Mouse (Mus musculus): ENCODE results near the gene Jazf1.

Jazf1 gene

DNA sequence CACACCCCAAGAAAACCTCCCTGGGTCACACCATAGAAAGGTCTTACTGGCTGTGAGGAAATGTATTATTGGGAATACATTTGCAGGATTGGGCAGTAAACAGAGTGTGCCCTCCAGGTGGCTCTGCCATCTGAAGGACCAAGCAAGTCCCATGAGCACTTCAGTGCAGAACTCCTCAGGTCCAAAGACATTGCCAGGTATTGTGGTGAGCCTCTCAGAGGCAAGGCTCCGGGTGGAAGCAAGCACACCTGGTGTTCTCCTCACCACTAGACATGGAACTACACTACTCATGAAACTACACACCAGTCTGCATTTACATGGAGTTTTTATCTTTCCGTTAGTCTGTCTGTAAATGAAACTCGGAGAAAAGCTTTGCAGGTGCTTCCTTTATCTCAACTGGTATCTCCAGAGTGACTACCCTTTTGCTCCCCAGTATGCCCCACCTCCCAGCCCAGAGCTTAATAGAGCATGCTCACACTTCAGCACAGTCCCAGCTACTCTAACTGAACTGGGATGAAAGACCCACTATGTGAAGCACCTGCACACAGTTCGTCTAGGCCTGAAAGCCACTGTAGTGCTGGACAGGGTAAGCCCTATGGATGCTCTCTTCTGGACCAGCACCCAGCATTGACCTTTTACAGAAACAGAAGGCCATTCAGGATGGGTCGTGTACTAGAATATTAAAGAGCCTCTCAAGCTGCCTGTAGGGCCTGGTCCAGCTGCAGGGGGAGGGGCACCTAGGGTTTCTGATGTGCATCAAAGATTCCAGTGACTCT lies 156.1 kb downstream of the Jazf1 start:
- no peak for DNase-seq (ENCODE audit: low spot score)

DNA sequence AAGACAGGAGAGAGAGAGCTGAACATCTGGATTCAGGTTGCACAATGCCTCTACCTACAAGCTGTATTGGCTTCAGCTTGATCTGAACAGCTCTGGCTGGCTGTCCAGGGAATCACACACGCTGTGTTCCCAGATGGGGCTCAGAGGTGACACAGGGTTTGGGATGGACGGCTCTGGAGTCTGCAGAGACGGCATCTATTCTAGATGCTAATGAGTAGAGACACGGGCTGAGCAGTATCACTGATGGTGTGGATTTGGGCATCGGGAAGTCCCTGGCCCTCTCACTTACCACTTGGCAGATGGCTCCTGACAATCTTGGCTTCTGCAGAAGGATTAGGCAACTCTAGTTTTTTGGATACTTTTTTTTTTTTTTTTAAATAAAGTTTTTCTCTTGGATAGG lies 161.6 kb downstream of the Jazf1 start:
- DNase-seq (ENCODE audit: low spot score) = no peak

DNA sequence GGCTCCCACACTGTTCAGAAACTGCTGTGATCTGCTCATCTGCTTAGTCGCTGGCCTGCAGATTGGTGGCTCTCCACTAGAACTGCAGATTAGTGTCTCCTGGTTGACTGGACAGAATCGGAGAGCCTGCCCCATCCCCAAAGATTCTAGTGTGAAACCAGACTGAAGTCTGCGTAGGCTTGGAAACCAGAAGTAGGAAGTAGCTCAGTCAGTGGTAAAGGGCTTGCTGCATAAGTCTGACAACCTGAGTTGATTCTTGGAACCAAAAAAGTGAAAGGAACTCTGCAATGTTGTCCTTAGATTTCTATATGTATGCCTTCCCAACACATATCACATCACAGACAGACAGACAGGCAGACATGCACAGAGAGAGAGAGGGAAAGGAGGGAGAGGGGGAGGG lies 163.3 kb downstream of the Jazf1 start:
- no peak for DNase-seq (ENCODE audit: low spot score)

DNA sequence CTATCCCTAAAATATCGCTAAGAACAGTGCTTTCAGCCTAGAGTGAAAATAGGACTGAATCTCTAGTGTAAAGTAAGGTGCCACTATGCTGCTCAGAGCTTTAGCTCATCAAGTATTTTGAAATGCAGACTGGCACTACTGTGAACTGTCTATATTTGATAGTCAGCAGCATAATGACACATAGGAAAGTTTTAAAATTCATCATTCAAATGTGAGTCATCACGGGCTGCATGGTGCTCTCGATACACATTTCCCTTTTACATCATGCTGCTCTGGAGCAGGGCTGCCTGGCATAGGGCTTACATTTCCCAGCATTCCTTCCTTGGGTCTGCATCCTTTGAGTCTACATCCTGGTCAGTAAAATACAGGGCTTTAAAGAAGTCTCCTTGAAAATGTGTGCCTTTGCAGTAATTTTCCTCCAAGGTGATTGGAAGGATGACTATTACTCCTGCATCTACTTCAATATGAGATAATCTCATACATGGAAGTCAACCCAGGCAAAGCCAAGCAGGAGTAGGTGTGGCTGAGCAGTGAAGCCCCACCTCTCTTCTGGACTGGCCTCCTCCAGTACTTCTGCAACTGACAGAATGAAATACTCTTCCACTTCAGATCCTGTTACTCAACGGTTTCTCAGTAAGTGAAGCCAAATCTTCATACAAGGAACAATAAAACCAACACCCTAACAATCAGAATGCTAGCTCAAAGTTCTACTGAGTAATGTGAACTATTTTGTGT lies 165.0 kb downstream of the Jazf1 start:
- no peak for DNase-seq (ENCODE audit: low spot score)

DNA sequence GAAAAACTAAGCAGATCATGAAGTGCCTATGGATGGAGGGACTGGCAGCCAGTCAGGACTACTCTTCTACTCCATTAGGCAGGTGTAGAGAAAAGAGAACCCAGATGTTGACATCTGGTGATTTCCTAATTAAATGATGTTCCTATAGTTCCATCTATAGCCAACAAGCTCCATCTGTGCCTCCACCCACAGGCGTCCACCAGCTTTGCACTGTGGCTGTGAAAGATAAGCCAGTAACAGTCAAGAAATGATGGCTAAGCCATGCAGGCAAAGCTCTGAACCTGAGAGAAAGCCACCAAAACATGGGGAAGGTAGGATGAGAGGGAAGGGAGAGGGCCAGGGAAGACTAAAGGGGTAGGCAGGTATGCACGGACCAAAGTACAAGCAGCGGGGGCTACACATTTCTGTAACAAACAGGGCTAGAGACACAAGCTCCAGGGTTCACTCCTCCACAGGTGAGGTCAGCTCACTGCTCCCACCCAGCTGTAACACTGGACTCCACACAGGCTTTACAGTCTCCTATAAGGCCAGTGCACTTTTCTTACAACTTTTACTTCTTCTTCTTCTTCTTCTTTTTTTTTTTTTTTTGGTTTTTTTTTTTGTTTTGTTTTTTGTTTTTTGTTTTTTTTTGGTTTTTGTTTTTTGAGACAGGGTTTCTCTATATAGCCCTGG lies 168.7 kb downstream of the Jazf1 start:
- DNase-seq (ENCODE audit: low spot score) = no peak

DNA sequence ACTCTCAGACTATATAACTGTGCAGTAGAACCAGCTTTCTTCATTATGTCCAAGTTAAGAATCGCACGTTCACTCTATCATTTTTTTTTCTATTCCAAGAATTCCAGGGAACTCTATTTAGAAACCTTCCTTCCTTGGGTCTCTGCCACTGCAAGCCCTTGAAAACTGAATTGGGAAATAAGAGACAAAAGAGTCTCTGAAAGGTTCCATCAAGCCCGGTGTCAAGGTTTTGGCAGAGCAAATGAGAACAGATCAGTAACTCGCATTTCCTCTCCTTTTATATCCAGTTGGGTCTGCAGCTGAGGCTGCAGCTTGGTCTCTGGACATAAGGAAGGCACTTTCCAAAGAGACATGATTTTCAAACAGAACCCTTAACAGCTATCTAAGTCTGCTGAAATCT lies 173.4 kb downstream of the Jazf1 start:
- DNase-seq (ENCODE audit: low spot score) = no peak

DNA sequence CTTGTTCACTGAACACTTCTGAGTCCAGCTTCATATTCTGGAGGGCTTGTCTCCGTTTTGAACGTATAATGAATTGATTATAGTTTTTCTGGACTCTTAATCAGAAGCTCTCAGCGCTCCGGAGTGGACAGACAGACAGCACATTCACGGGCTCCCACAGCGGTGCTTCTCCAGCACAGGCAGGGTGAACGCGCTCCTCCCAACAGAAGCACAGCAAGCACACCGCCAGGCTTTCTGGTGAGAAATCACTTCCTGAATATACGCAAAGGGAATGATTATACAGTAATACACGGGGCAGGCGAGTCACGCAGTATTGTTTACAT lies 174.0 kb downstream of the Jazf1 start:
- DNase-seq (ENCODE audit: low spot score) = no peak

DNA sequence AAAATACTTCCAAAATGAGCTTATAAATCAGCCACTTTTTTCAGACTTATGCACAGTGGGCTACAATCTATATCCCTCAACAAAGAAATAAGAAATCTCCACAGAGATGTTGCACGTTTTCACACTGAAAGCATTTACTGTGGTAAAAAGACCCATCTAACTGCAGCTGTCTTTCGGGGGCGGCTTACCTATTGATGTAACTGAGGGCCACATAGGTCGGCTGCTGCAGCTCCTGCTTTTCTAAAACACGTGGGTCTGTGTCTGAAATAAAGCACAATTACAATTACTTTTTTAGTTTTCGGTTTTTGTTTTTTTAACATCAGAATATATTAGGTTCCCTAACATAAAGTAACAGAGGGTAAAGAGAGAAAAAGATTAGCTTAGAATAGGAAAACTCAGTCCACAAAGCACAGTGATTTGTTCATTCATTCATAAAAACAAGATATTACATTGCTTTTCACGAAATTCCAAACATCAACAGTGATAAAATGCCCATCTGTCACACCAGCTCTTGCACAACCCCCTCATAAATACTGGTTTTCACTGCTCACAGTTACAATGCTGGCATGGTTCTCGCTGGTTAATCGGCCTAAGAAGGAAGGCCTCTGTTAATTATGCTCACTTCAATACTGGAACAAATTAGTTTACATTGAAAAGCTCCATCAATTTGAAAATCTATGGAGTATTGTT lies 174.5 kb downstream of the Jazf1 start:
- DNase-seq (ENCODE audit: low spot score) = no peak

DNA sequence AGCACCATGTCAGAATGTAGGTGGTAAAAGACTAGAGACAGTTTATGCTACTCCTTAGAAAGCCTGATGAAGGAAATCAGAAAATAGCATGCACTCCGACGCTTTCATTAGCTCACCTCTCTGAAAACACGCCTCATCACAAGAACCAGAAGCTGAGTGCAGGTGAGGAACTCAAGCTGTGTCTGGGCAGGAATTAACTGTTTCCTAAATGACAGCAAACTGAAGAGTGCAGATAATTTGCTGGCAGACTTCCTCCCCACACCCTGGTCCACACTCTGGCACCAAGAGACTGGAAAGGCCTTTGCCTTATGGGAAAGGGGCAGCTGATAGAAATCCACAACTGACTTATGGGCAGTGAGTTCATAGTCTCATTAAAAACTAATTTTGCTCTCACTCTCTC lies 175.5 kb downstream of the Jazf1 start:
- DNase-seq (ENCODE audit: low spot score) = no peak

DNA sequence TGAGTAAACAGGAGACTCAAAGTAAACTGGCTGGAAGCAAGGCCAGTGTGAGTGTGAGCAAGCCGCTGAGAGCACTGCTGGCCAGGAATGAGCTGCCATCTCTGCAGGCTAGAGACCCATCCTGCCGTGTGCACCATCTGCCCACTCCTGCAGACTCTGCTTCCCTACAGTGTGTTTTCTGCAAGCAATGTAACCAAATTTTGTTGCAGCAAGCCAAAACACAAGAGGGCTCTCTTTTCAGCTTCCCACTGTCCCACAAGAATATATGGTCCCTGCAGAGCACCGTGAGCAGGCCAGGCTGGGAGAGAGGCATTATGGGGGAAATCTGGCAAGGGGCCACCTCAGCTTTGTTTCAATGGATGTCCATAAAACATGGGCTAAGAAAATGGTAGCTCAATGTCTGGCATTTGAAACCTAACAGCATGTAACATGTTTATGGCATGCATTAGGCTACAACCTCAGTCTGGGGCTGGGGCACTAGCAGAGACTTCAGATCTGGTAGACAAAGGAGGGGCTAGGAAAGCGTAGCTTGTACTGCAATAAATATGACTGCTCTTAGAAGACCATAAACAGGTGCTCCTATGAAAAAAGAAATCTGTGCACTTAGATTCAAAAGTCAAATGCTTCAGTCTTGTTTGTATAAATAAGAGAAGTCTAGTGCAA lies 180.8 kb downstream of the Jazf1 start:
- no peak for DNase-seq (ENCODE audit: low spot score)

DNA sequence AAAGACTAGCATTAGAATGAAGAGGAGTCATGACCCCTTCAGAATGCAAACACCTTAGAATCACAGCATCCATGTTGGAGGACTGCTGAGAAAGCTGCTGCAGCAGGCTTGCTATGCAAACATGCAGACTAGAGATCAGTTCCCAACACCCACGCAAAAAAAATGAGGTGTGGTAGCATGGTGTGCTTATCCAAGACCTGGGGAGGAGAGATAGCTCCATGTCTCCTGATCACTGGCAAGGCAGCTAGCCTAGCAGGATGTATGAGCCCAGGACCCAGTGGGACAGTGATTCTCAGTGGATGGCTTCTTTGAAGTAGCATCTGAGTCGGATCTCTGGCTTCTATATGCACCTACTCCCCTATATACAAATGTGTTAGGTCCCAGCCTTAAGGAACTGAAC lies 184.7 kb downstream of the Jazf1 start:
- no peak for DNase-seq (ENCODE audit: low spot score)

DNA sequence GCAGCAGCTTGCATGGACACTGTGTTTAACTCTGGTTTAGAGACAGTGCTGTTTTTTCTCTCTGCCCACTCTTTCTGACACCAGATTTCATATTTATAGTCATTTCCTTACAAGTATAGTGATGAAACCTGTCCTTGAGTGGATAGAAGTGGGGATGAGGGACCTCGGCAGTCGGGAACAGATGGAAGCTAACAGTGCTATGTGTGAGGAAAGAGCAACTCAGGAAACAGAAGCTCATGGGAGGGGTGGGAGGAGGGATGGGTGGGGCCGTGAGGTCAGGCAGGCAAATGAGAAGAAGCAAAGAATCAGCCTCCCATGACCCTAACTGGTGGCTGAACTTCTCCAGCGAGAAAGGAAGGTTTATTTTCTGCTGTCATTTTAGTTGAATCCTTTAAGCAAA lies 191.3 kb downstream of the Jazf1 start:
- no peak for DNase-seq (ENCODE audit: low spot score)

DNA sequence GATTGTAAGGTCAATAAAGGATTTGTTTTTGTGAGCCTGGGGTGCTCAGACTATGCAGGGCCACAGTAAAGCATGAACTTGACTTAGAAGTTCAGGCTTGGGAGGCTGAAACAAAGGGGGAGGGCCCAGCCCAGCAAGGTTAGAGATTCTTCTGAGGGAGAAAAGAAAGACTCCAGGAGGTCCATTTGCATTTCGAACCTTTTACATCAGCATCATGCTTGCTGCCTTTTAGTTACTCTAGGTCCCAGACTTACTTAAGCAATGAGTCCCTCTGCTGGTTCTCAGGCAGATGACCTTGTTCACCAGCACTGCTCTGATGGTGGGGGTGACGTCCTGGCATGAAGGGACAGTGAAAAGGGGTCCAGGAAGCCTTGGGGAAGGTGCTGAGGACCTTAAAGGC lies 197.1 kb downstream of the Jazf1 start:
- DNase-seq (ENCODE audit: low spot score) = no peak

DNA sequence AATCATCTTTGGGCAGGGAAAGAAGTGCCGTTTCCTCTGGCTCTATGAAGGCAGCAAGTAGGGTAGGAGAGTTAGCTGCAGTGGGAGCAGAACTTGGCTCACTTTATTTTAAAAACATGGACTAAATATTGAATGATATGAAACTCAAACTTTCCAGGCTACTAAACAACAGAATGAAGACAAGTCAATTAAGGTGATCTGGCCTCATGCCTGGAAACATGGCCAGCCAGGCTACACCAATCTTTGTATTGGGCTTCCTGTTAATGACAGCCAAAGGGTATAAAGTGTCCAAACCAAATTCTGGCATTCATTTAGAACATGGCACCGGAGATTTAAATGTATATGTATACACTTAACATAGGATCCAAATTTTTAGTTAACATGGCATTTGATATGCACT lies 199.2 kb downstream of the Jazf1 start:
- DNase-seq (ENCODE audit: low spot score) = no peak

DNA sequence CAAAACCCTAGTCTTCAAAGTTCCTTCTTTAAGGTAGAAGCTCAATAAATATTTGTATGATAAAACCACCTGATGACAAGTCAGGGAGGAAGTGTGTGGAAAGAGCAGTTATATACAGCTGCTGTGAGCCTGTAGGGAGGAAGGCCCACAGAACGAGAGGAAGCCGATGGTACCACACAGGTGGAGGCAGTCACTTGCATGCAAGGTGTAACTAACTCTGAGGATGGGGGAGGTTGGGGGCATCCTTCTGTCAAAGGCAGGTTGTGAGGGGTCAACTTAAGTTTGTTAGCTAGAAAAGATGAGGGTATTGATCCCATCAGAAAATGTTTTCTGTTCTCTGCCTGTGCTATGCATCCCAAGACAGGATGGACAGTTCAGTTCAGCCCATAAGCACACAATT lies 200.1 kb downstream of the Jazf1 start:
- no peak for DNase-seq (ENCODE audit: low spot score)

DNA sequence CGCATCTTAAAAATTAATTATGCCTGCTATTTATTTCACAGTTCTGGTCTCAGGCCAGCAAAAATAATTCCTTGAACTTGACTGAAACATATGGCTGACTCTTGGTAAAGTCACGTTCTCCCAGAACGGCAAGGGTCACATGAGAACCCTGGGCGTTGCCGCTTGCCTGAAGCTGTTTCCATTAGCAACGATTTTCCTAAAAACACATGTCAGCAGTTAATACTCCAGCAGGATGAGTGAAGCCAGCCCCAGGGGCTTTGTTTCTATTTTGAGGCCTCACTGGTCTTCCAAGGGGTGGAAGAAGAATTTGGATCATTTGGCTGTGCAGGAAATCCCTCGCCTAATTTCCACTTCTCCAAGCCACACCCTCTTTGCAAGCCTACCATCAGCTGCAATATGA lies 206.5 kb downstream of the Jazf1 start:
- no peak for DNase-seq (ENCODE audit: low spot score)

DNA sequence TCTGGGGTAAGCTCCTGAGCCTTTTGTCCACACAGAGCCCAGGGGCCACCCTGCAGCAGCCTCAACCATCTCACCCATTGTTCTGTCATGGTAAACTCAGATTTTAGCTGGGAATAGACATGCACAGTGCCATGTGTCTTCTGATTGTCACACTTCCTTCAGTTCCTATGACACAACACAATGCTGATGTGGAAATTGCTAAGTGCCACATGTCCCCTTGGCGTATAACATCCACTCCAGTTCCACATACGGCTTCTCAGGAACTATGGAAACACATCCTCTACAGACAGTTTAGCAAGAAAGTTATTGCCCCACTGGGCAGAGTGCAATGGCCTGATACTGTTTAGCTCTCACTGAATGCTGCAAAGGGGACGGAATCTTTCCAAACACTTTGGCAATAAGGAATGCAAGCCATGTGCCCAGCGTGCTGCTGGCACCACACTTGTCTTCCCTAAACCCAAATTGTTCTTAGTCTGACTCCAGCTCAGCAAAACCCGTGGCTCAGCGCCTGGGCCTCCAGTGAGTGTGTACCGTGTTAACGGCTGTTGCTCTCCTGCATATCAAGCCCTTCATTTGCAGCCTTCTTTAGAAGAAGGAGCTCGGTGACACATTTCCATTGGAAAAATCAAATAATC lies 207.1 kb downstream of the Jazf1 start:
- DNase-seq (ENCODE audit: low spot score) = no peak

DNA sequence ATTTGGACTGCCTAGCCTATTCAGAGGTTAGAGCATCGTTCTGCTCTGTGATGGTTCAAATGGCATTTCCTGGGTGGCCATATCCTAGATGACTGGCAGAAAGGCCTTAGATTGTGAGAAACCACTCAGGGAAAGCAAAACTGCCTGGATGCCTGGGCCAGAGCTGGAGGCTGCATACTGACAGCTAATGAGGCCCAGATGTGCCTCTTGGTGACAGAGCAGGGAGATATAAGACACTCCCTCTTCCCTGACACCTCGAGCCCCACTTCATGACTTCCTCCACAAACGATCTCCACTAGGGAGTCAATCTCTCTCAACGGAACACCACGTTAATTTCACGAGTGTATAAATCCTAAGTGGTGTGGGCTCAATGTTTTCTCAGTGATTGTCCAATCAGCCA lies 207.7 kb downstream of the Jazf1 start:
- DNase-seq (ENCODE audit: low spot score) = no peak

DNA sequence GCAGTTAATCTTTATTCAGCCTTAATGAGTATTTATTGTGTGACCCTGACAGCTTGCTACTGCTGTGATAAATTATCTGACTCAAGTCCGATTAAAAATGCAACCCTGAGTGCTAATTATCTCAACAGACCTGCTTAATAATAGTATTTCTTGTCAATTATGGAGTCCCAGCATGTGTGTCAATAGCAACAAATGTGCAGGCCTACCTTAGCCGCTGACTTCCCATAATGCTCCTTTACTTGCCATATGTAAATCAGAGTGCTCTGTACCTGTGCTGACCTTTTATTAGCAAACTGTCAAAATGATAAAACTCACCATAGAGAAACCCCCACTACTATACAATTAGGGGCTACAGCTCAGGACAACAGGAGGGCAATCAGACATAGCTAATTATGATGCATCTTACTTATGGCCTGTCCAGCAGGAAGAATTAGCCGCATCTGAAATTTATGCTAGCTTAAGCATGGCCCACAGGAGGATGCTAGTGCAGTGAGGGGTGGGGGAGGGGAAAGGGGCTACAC lies 209.5 kb downstream of the Jazf1 start:
- DNase-seq (ENCODE audit: low spot score) = no peak

DNA sequence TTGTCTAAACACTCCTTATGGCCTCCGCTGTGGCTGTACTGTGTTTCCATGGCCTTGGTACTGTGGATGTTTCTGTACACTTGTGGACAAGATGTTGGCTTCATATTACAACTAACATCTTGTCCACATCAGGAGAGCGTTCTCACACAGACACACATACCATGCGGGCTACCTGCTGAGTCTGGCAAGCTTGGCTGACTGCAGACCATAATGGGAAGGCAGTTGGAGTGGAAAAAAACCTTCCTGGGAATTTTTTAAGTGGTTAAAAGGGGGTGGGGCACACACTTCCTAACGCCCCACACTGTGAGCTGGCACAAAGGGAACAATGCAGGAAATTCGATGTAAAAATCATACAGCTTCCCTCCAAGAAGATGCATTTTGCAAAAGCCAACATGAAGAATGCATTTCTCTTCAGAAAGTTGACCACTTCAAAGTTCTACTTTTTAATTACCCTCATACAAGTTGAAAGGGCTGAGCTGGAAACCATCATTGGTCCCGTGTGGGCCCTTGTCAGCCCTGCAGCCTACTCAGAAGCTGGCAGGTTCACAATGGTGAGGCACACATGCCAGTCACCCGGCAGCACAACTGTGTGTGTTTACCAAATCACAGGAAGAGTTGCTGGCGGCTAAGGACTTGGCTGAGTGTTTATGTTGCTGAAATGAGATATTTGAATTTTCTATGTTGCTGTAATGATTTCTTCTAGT lies 215.9 kb downstream of the Jazf1 start:
- no peak for DNase-seq (ENCODE audit: low spot score)

DNA sequence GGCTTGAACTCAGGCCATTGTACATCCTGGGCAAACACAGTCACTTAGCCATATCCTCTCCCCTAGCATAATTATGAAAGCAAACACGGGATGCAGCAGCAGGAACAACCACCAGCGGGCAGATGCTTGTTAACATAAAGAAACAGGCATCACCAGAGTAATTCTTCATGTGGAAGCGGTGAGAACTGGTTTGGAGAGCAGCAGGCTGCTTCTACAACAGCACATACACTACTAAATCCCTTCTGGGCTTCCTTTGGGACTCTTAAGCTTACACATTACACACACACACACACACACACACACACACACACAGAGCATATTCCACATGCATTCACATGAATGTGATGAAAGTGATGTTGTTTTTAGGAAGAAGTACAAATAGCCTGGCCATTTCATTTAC lies 216.5 kb downstream of the Jazf1 start:
- no peak for DNase-seq (ENCODE audit: low spot score)
